9 mouse cellular contexts compared by ENCODE assay signal in the genomic region with DNA sequence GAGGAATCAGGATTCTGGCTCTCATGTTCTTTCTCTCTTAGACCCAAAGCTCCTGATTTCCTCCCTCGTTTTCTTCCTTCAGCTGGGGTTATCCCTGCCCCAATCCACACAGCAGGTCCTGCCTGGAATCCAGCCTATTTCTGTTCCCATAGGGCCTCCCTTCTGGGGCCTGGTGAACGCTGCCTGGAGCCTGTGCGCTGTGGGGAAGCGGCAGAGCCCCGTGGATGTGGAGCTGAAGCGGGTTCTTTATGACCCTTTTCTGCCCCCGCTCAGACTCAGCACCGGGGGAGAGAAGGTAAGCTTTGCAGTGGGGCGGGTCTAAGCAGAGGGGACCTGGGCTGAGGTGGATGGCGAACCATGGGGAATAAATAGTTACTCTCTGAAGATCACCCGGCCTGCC. TPM values are rescaled to one million over a fixed set of nuclear protein-coding genes. Genes with fewer than 3 reads are reported as not detected.
A peak's percentile ranks its signal among the peaks of the same experiment; 100 is the strongest.
DNase-seq lines count a peak whose midpoint lies in the region; ATAC-seq and TF ChIP-seq lines count a peak whose summit lies in the region.
"Had no signal": no experiment of that assay in that cellular context is flagged by ENCODE, and none has a peak within 500 bp of the region (broad histone marks: within the 10 kb centered on the region; RNA-seq: fewer than 3 reads in every experiment).

No protein-coding gene starts in this region.

- peak overlapping the region; percentile 47; the same call in 1 of the 2 replicates for H3K9ac ChIP-seq in heart, postnatal 0 days (replicated peaks; ENCODE audit: low read depth, low read length)
- H3K9ac ChIP-seq in midbrain, embryonic 14.5 days (replicated peaks; ENCODE audit: low read length): peak overlapping the region; percentile 24
- H3K9ac ChIP-seq: liver, postnatal 0 days had no signal

- 31% methylated on average over 11 of the region's 11 CpGs for WGBS in heart, embryonic 10.5 days
- WGBS in heart, postnatal 0 days: 33% methylated on average over 11 of the region's 11 CpGs
- WGBS in midbrain, embryonic 14.5 days: 31% methylated on average over 11 of the region's 11 CpGs

- no peak for TF ChIP-seq EP300 in heart, postnatal 0 days (IDR thresholded peaks at IDR 0.05; ENCODE audit: low read depth)

- H3K4me1 ChIP-seq in heart, embryonic 10.5 days: peaks cover 50% of the 10 kb centered on the region
- 0 out of 2 replicates have a peak, but pooled peaks cover 2% of the 10 kb centered on the region for H3K4me1 ChIP-seq in brown adipose tissue, adult 24 weeks (ENCODE audit: control insufficient read depth, insufficient read depth, insufficient read length, low read length)
- peaks cover 19% of the 10 kb centered on the region for H3K4me1 ChIP-seq in heart, postnatal 0 days (ENCODE audit: control insufficient read depth, insufficient read depth)
- H3K4me1 ChIP-seq in midbrain, embryonic 14.5 days (ENCODE audit: control insufficient read depth, insufficient read depth, low read length): peaks cover 40% of the 10 kb centered on the region

- peak overlapping the region; percentile 77; the same call in 1 of the 2 replicates for H3K27ac ChIP-seq in heart, embryonic 10.5 days
- H3K27ac ChIP-seq in brown adipose tissue, adult 24 weeks (replicated peaks; ENCODE audit: low read depth, low read length): peak overlapping the region; percentile 24; the same call in 1 of the 2 replicates
- H3K27ac ChIP-seq in heart, postnatal 0 days (ENCODE audit: low read depth): no peak overlapping the region; the same call in 1 of the 2 replicates
- 0 out of 2 replicates have a peak overlapping the region, but pooled peaks have one; percentile 58 for H3K27ac ChIP-seq in midbrain, embryonic 14.5 days (replicated peaks; ENCODE audit: low read depth, low read length)

- ATAC-seq in heart, postnatal 0 days (ENCODE audit: insufficient read depth, low read depth): no peak
- ATAC-seq in midbrain, embryonic 14.5 days (ENCODE audit: low FRiP score, low TSS enrichment): no peak
- ATAC-seq: liver, postnatal 0 days had no signal

- H3K27me3 ChIP-seq in heart, embryonic 10.5 days (ENCODE audit: insufficient read depth, poor library complexity, severe bottlenecking): peaks cover 39% of the 10 kb centered on the region
- H3K27me3 ChIP-seq in heart, postnatal 0 days (ENCODE audit: control insufficient read depth, insufficient read depth, low read length): peaks cover 24% of the 10 kb centered on the region
- peaks cover 5% of the 10 kb centered on the region for H3K27me3 ChIP-seq in midbrain, embryonic 14.5 days (ENCODE audit: control insufficient read depth, insufficient read depth, low read length)

- peak overlapping the region; percentile 58 for H3K4me3 ChIP-seq in heart, embryonic 10.5 days
- H3K4me3 ChIP-seq in brown adipose tissue, adult 24 weeks (ENCODE audit: insufficient read depth, low read depth, low read length): peak overlapping the region; percentile 44
- H3K4me3 ChIP-seq in heart, postnatal 0 days (ENCODE audit: low read depth, low read length): peak overlapping the region; percentile 20; the same call in 1 of the 2 replicates
- H3K4me3 ChIP-seq in midbrain, embryonic 14.5 days (replicated peaks; ENCODE audit: low read depth, low read length): peak overlapping the region; percentile 49

- no peaks in the 10 kb centered on the region for H3K36me3 ChIP-seq in heart, embryonic 10.5 days
- no peaks in the 10 kb centered on the region for H3K36me3 ChIP-seq in heart, postnatal 0 days (replicated peaks; ENCODE audit: control insufficient read depth, insufficient read depth, low read length)
- H3K36me3 ChIP-seq in midbrain, embryonic 14.5 days (ENCODE audit: control insufficient read depth, insufficient read depth, low read length): no peaks in the 10 kb centered on the region

- TF ChIP-seq CTCF in heart, postnatal 0 days (IDR thresholded peaks at IDR 0.05; ENCODE audit: low read depth): no peak

- DNase-seq in heart, embryonic 10.5 days (ENCODE audit: low spot score): no peak
- no peak for DNase-seq in heart, postnatal 10 days
- no peak for DNase-seq in heart, postnatal 0 days (ENCODE audit: low spot score)
- DNase-seq in midbrain, embryonic 14.5 days: no peak
- no peak for DNase-seq in spleen, postnatal 10 days (ENCODE audit: low spot score in 2 of 2)
- DNase-seq in adrenal gland, adult 8-10 months: no peak
- no peak for DNase-seq in thymus, postnatal 10 days (ENCODE audit: low spot score in 2 of 2)

- intact Hi-C loops in heart, postnatal 10 days (cut with DNase I): no loop called here

- H3K9me3 ChIP-seq in heart, embryonic 10.5 days: no peaks in the 10 kb centered on the region
- H3K9me3 ChIP-seq in heart, postnatal 0 days (replicated peaks; ENCODE audit: control insufficient read depth, low read length): no peaks in the 10 kb centered on the region
- no peaks in the 10 kb centered on the region for H3K9me3 ChIP-seq in midbrain, embryonic 14.5 days (ENCODE audit: control insufficient read depth, low read length)

- H3K4me2 ChIP-seq in heart, postnatal 0 days (ENCODE audit: low read depth, low read length): peak overlapping the region; percentile 63
- H3K4me2 ChIP-seq in midbrain, embryonic 14.5 days (ENCODE audit: low read length): peak overlapping the region; percentile 94

RNA-seq across cellular contexts. Expression of a gene that starts 1.4 kb away (rescaled TPM):
- 3.1 and 5.1 TPM in 2 replicates for polyA plus RNA-seq in heart, embryonic 10.5 days (2016; fragmentation: Nextera tagmentation; extraction: Ambion mirVana)
- 1 to 10 TPM; 4.2 to 4.6 TPM for total RNA-seq in heart, postnatal 10 days (2021)
- 12.1 and 17.1 TPM in 2 replicates for polyA plus RNA-seq in brown adipose tissue, adult 24 weeks (2012; ENCODE audit: insufficient read depth, insufficient read length, missing spikeins)
- 1.6 and 3.0 TPM in 2 replicates for total RNA-seq in heart, postnatal 0 days (2014; rRNA removed; ENCODE audit: low replicate concordance)
- polyA plus RNA-seq in heart, postnatal 0 days (2015; fragmentation: Nextera tagmentation; extraction: Ambion mirVana): 2.5 and 2.8 TPM in 2 replicates
- 28.1 and 49.1 TPM in 2 replicates for polyA plus RNA-seq in midbrain, embryonic 14.5 days (2014; fragmentation: Nextera tagmentation; extraction: Ambion mirVana)
- 10 to 100 TPM; 11.5 to 28.2 (median 18.9) TPM for total RNA-seq in adrenal gland, adult 8-10 months (2022)

RNA-seq across cellular contexts. Expression of a gene that starts 3.8 kb away (rescaled TPM):
- polyA plus RNA-seq in heart, embryonic 10.5 days (2016; fragmentation: Nextera tagmentation; extraction: Ambion mirVana): 2.7 and 3.2 TPM in 2 replicates
- 10 to 100 TPM; 22.7 to 29.8 TPM for total RNA-seq in heart, postnatal 10 days (2021)
- 23.3 and 31.5 TPM in 2 replicates for polyA plus RNA-seq in brown adipose tissue, adult 24 weeks (2012; ENCODE audit: insufficient read depth, insufficient read length, missing spikeins)
- 29.3 and 37.4 TPM in 2 replicates for total RNA-seq in heart, postnatal 0 days (2014; rRNA removed; ENCODE audit: low replicate concordance)
- 21.9 and 24.9 TPM in 2 replicates for polyA plus RNA-seq in heart, postnatal 0 days (2015; fragmentation: Nextera tagmentation; extraction: Ambion mirVana)
- 1.9 and 4.3 TPM in 2 replicates for polyA plus RNA-seq in midbrain, embryonic 14.5 days (2014; fragmentation: Nextera tagmentation; extraction: Ambion mirVana)
- total RNA-seq in adrenal gland, adult 8-10 months (2022): 100 to 1,000 TPM; 254 to 411 (median 333) TPM

RNA-seq across cellular contexts. Expression of a gene that starts 6.9 kb away (rescaled TPM):
- polyA plus RNA-seq in heart, embryonic 10.5 days (2016; fragmentation: Nextera tagmentation; extraction: Ambion mirVana): 0.51 and 0.75 TPM in 2 replicates
- under 1 TPM in 1 of 2 experiments, not detected in 1; 0.22 TPM for total RNA-seq in heart, postnatal 10 days (2021)
- not detected in 2 replicates for polyA plus RNA-seq in brown adipose tissue, adult 24 weeks (2012; ENCODE audit: insufficient read depth, insufficient read length, missing spikeins)
- 0.62 and 1.3 TPM in 2 replicates for total RNA-seq in heart, postnatal 0 days (2014; rRNA removed; ENCODE audit: low replicate concordance)
- 0.16 and 0.33 TPM in 2 replicates for polyA plus RNA-seq in heart, postnatal 0 days (2015; fragmentation: Nextera tagmentation; extraction: Ambion mirVana)
- 0.21 TPM in 1 of 2 replicates, not detected in the other for polyA plus RNA-seq in midbrain, embryonic 14.5 days (2014; fragmentation: Nextera tagmentation; extraction: Ambion mirVana)
- under 1 TPM; 0.15 to 0.59 (median 0.30) TPM for total RNA-seq in adrenal gland, adult 8-10 months (2022)

RNA-seq across cellular contexts. Expression of a gene that starts 14.2 kb away (rescaled TPM):
- 860 and 1,046 TPM in 2 replicates for polyA plus RNA-seq in heart, embryonic 10.5 days (2016; fragmentation: Nextera tagmentation; extraction: Ambion mirVana)
- 100 to 1,000 TPM; 698 to 700 TPM for total RNA-seq in heart, postnatal 10 days (2021)
- polyA plus RNA-seq in brown adipose tissue, adult 24 weeks (2012; ENCODE audit: insufficient read depth, insufficient read length, missing spikeins): 445 and 504 TPM in 2 replicates
- 1,259 and 1,310 TPM in 2 replicates for total RNA-seq in heart, postnatal 0 days (2014; rRNA removed; ENCODE audit: low replicate concordance)
- 479 and 486 TPM in 2 replicates for polyA plus RNA-seq in heart, postnatal 0 days (2015; fragmentation: Nextera tagmentation; extraction: Ambion mirVana)
- 631 and 710 TPM in 2 replicates for polyA plus RNA-seq in midbrain, embryonic 14.5 days (2014; fragmentation: Nextera tagmentation; extraction: Ambion mirVana)
- 1,000 to 10,000 TPM; 1,011 to 1,224 (median 1,104) TPM for total RNA-seq in adrenal gland, adult 8-10 months (2022)

RNA-seq across cellular contexts. Expression of a gene that starts 16.7 kb away (rescaled TPM):
- 24.7 and 29.3 TPM in 2 replicates for polyA plus RNA-seq in heart, embryonic 10.5 days (2016; fragmentation: Nextera tagmentation; extraction: Ambion mirVana)
- total RNA-seq in heart, postnatal 10 days (2021): 10 to 100 TPM; 17.4 to 20.1 TPM
- polyA plus RNA-seq in brown adipose tissue, adult 24 weeks (2012; ENCODE audit: insufficient read depth, insufficient read length, missing spikeins): 9.2 and 9.9 TPM in 2 replicates
- 19.5 and 23.3 TPM in 2 replicates for total RNA-seq in heart, postnatal 0 days (2014; rRNA removed; ENCODE audit: low replicate concordance)
- 11.1 and 11.4 TPM in 2 replicates for polyA plus RNA-seq in heart, postnatal 0 days (2015; fragmentation: Nextera tagmentation; extraction: Ambion mirVana)
- polyA plus RNA-seq in midbrain, embryonic 14.5 days (2014; fragmentation: Nextera tagmentation; extraction: Ambion mirVana): 17.2 and 19.2 TPM in 2 replicates
- 10 to 100 TPM; 36.9 to 40.2 (median 39.3) TPM for total RNA-seq in adrenal gland, adult 8-10 months (2022)
